Mouse (Mus musculus) hindbrain, embryonic 16.5 days (tissue): ENCODE results near the gene Twf2. TPM values are rescaled to one million over a fixed set of nuclear protein-coding genes. Genes with fewer than 3 reads are reported as not detected.

ENCODE experiments used
- ATAC-seq: fragments of 200-750 bp; cut with Nextera tagmentation; 2 replicates; pipeline ENCODE4 v1.8.0; 2017; ENCODE audit warnings: moderate TSS enrichment, moderate library complexity
- H3K27ac ChIP-seq: fragments of 300-500 bp; sonication (generic); 2 replicates; pipeline ENCODE4 v1.5.1; 2014; ENCODE audit warnings: low read depth, mild to moderate bottlenecking, control low read depth, low read length, moderate library complexity
- H3K27me3 ChIP-seq: fragments of 300-500 bp; sonication (generic); replicated peaks from 2 replicates; pipeline ENCODE4 v1.6.1; 2014; ENCODE audit warnings: low read length; ENCODE audit not compliant: control insufficient read depth, insufficient read depth
- H3K36me3 ChIP-seq: fragments of 300-500 bp; sonication (generic); 2 replicates; pipeline ENCODE4 v1.6.1; 2014; ENCODE audit warnings: mild to moderate bottlenecking, low read length, moderate library complexity, mixed read lengths; ENCODE audit not compliant: control insufficient read depth, insufficient read depth
- H3K4me1 ChIP-seq: fragments of 300-500 bp; sonication (generic); 2 replicates; pipeline ENCODE4 v1.6.1; 2014; ENCODE audit warnings: low read depth, low read length; ENCODE audit not compliant: control insufficient read depth, insufficient read depth
- H3K4me2 ChIP-seq: fragments of 300-500 bp; sonication (generic); 2 replicates; pipeline ENCODE4 v1.6.1; 2014; ENCODE audit warnings: mild to moderate bottlenecking, low read length, control low read depth, moderate library complexity
- H3K4me3 ChIP-seq: fragments of 300-500 bp; sonication (generic); 2 replicates; pipeline ENCODE4 v1.5.1; 2014; ENCODE audit warnings: mild to moderate bottlenecking, low read length, control low read depth, moderate library complexity
- H3K9ac ChIP-seq: fragments of 300-500 bp; sonication (generic); 2 replicates; pipeline ENCODE4 v1.6.1; 2014; ENCODE audit warnings: low read depth, mild to moderate bottlenecking, control low read depth, low read length, moderate library complexity
- H3K9me3 ChIP-seq: fragments of 300-500 bp; sonication (generic); 2 replicates; pipeline ENCODE4 v1.6.1; 2014; ENCODE audit warnings: mild to moderate bottlenecking, low read length, moderate library complexity; ENCODE audit not compliant: control insufficient read depth
- WGBS: fragments of 180-500 bp; shearing (Covaris S2); extraction: QIAGEN DNeasy Blood & Tissue Kit; methylation state at CpG from one replicate; pipeline ENCODE4 v1.1.7; 2014; 5-methylcytosine and 5-hydroxymethylcytosine counted together
- microRNA counts: library from miRNA; unstranded; fragments of <30 nt; microRNA quantifications from one replicate; lab custom pipeline; 2016
- microRNA-seq: library from miRNA; unstranded; fragments of <30 nt; microRNA quantifications from one replicate; pipeline ENCODE4, GENCODE M21; 2017
- polyA plus RNA-seq: library from polyadenylated mRNA; unstranded; fragments of >200 nt; fragmentation: Nextera tagmentation; extraction: Ambion mirVana; gene quantifications from 2 replicates; pipeline ENCODE4 v1.2.1, GENCODE M21; 2015

Gene Twf2
- polyA plus RNA-seq, 1 experiment from 2014 or later: 50.3 TPM

DNA sequence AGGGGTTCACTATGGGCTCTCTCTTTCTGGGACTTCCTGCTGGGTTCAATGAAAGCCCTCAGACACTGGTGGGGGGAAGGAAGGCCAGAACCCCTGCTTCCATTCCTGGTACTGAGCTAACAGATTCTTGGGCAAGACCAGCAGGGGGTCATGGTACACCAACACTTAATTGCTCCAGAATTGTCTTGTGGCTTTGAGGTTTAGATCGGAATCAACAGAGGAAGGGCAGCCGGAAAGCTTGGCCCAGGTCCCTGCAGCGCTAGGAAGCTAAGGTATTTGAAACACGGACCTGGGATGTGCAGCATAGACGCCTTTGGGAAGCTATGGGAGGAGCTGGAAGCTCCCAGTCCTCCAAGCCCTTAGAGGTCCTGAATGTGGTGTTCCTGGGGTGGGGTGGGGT is 56.1 kb downstream of the Twf2 start:
- no peaks in the 10 kb centered on the region for H3K9me3 ChIP-seq
- WGBS: 69% methylated on average over 5 of the region's 5 CpGs
- no peak overlapping the region for H3K4me3 ChIP-seq
- no peak overlapping the region for H3K27ac ChIP-seq
- no peak overlapping the region for H3K9ac ChIP-seq
- no peaks in the 10 kb centered on the region for H3K36me3 ChIP-seq
- H3K27me3 ChIP-seq: no peaks in the 10 kb centered on the region
- ATAC-seq: no peak
- H3K4me1 ChIP-seq: no peaks in the 10 kb centered on the region
- H3K4me2 ChIP-seq: no peak overlapping the region

DNA sequence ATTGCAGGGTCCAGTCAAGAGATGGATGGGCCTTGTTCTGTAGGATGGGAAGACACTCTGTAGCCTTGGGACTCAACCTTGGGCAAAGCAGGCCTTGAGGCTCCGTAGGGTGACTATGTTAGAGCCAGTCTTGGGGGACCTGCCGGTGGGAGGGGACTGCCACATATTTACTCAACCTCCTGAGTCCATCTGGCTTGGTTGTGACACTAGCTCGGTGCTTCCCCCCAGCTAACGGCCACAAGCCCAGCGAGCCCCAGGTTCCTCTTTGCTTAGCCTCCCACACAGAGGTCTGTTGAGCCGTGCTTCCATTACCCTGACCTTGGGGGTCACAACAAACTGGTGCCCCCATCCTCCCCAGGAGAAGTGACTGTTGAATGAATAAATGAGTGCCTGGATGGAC is 58.1 kb downstream of the Twf2 start:
- H3K4me1 ChIP-seq: no peaks in the 10 kb centered on the region
- H3K27ac ChIP-seq: no peak overlapping the region
- H3K9me3 ChIP-seq: no peaks in the 10 kb centered on the region
- H3K9ac ChIP-seq: no peak overlapping the region
- no peak overlapping the region for H3K4me2 ChIP-seq
- no peak overlapping the region for H3K4me3 ChIP-seq
- no peaks in the 10 kb centered on the region for H3K27me3 ChIP-seq
- no peaks in the 10 kb centered on the region for H3K36me3 ChIP-seq
- no peak for ATAC-seq
- 85% methylated on average over 6 of the region's 6 CpGs for WGBS

DNA sequence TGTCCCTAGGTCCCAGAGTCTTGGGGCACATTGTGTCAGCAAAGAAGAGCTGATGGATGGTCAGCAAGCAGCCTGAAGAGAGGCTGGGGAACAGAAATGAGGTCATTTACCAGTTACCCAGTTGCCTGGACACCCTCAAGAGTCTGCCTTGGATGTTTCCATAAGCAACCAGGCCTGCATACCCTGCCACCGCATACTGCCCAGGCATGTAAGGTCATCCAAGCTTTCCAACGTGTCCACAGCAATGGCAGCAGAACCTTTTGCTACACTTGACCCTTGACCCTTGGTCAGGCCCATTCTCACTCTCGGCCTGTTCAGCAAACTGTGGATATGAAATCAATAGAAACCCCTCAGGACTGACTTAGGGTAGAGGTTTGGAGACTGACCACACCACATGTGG is 58.6 kb downstream of the Twf2 start:
- no peak overlapping the region for H3K27ac ChIP-seq

DNA sequence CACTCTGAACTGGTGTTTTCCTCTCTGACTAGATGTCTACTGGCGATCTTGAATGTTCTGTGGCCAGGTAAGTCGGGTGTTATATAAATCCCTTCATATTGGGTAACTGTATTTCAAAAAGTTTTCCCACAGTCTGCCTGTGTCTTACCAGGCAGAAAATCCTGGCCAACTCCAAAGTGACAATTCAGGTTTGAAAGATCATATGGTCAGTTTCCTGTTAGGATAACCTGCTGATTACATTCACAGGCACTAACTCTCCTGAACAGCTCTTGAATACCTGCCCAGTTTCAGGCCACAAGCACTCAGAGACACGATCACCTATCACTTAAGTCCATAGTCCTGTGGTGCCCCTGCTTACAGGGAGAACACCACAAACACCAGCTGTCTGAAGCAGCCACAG is 59.2 kb downstream of the Twf2 start:
- Histone ChIP-seq H3K9me3 (no peaks in the 10 kb centered on the region), H3K4me3 (no peak overlapping the region), H3K4me1 (no peaks in the 10 kb centered on the region), H3K36me3 (no peaks in the 10 kb centered on the region), H3K4me2 (no peak overlapping the region), H3K27ac (no peak overlapping the region), H3K9ac (no peak overlapping the region), H3K27me3 (no peaks in the 10 kb centered on the region)
- no peak for ATAC-seq
- 84% methylated on average over 3 of the region's 3 CpGs for WGBS

More for the DNA sequence above, 58.6 kb downstream of the Twf2 start:
- Histone ChIP-seq H3K27me3 (no peaks in the 10 kb centered on the region), H3K36me3 (no peaks in the 10 kb centered on the region), H3K9ac (no peak overlapping the region), H3K9me3 (no peaks in the 10 kb centered on the region), H3K4me3 (no peak overlapping the region), H3K4me2 (no peak overlapping the region), H3K4me1 (no peaks in the 10 kb centered on the region)
- no peak for ATAC-seq
- whole genome bisulfite sequencing: 77% methylated on average over 3 of the region's 3 CpGs

DNA sequence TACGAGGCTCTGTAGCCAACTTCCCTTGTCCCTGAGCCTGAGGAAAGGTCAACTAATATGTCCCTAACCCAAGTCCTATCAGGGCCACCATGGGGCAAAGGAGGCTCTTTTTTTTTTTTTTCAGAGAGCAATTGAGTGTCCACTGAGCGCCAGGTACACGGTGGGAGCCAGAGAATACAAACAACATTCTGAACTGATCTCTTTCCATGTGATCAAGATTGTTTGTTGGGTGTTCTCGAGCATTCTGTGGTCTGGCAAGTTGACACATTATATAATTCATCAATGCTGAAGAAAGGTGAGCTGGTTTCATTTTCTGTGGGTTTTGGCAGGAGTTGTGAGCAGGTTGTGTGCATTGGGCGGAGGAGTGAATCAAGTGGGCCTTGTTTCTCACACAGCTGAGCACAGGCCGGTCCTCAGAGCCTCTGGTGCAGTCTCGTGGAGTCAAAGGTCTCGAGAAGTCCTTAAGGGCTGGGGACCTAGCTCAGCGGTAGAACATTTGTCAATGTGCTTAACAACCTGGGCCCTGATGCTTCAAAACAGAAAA is 60.5 kb downstream of the Twf2 start:
- no peaks in the 10 kb centered on the region for H3K36me3 ChIP-seq
- no peaks in the 10 kb centered on the region for H3K9me3 ChIP-seq
- H3K27me3 ChIP-seq: no peaks in the 10 kb centered on the region
- no peaks in the 10 kb centered on the region for H3K4me1 ChIP-seq
- ATAC-seq: no peak
- H3K9ac ChIP-seq: no peak overlapping the region
- no peak overlapping the region for H3K27ac ChIP-seq
- H3K4me2 ChIP-seq: no peak overlapping the region
- WGBS: 84% methylated on average over 9 of the region's 9 CpGs
- H3K4me3 ChIP-seq: no peak overlapping the region

MicroRNAs within 50 kb of the gene (microRNA counts, 519-probe panel; counts per million panel counts)
- 4,207 counts per million, percentile 98 among the panel's probes with 10 or more counts for microRNA mmu-let-7g (lab: Ali Mortazavi, UCI)

Small RNAs within 50 kb of the gene (microRNA-seq; reads per million reads assigned to microRNA genes)
- gene Mir135a-1 (237 reads per million, percentile 61 among the genes with 10 or more reads in this experiment), gene Mirlet7g (72,606 reads per million, percentile 100 among the genes with 10 or more reads in this experiment)

Other genes with a start within 250 kb of the Twf2 start
- gene Col6a5, start 242.5 kb upstream of the Twf2 start, polyA plus RNA-seq: 0.21 and 0.35 TPM in 2 replicates
- 1.3 and 1.5 TPM in 2 replicates for gene Col6a4, start 106.3 kb upstream of the Twf2 start, polyA plus RNA-seq
- gene Glyctk, start 45.0 kb upstream of the Twf2 start, polyA plus RNA-seq: 2.1 TPM in 2 replicates
- gene Wdr82, start 32.2 kb upstream of the Twf2 start, polyA plus RNA-seq: 26.7 and 30.6 TPM in 2 replicates
- 20.9 TPM in 2 replicates for gene Ppm1m, start 3.4 kb upstream of the Twf2 start, polyA plus RNA-seq
- gene Tlr9, start 19.5 kb downstream of the Twf2 start, polyA plus RNA-seq: 0.04 and 0.09 TPM in 2 replicates
- 105 and 112 TPM in 2 replicates for gene Alas1, start 45.5 kb downstream of the Twf2 start, polyA plus RNA-seq
- 8.9 and 9.7 TPM in 2 replicates for gene Poc1a, start 78.0 kb downstream of the Twf2 start, polyA plus RNA-seq
- 12.5 and 13.1 TPM in 2 replicates for gene Dusp7, start 165.5 kb downstream of the Twf2 start, polyA plus RNA-seq
- 603 and 620 TPM in 2 replicates for gene Rpl29, start 226.3 kb downstream of the Twf2 start, polyA plus RNA-seq
- gene Acy1, start 235.2 kb downstream of the Twf2 start, polyA plus RNA-seq: 26.2 and 26.6 TPM in 2 replicates
- 12.1 and 13.2 TPM in 2 replicates for gene Abhd14b, start 244.4 kb downstream of the Twf2 start, polyA plus RNA-seq
- gene Abhd14a, start 244.6 kb downstream of the Twf2 start, polyA plus RNA-seq: 83.8 and 87.8 TPM in 2 replicates